Mouse (Mus musculus) neural tube, embryonic 15.5 days (tissue): ENCODE measurements at regions not wholly inside any gene's neighbourhood (a gene's known extent, or its start where the extent isn't known, plus 50 kb on each side); places are given as distances from the start of the nearest gene placed in this dataset.

Experiments
- ATAC-seq: fragments of 200-750 bp; cut with Nextera tagmentation; 2 replicates; pipeline ENCODE4 v1.8.0; 2017; ENCODE audit warnings: mild to moderate bottlenecking, moderate TSS enrichment, moderate library complexity; ENCODE audit not compliant: low FRiP score
- H3K27ac ChIP-seq: fragments of 300-500 bp; sonication (generic); replicated peaks from 2 replicates; pipeline ENCODE4 v1.5.1; 2015; ENCODE audit warnings: mild to moderate bottlenecking, inconsistent platforms
- H3K27me3 ChIP-seq: fragments of 300-500 bp; sonication (generic); replicated peaks from 2 replicates; pipeline ENCODE4 v1.6.1; 2015; ENCODE audit warnings: inconsistent platforms
- H3K36me3 ChIP-seq: fragments of 300-500 bp; sonication (generic); 2 replicates; pipeline ENCODE4 v1.6.1; 2015; ENCODE audit warnings: inconsistent platforms
- H3K4me1 ChIP-seq: fragments of 300-500 bp; sonication (generic); 2 replicates; pipeline ENCODE4 v1.6.1; 2015; ENCODE audit warnings: inconsistent platforms
- H3K4me2 ChIP-seq: fragments of 300-500 bp; sonication (generic); 2 replicates; pipeline ENCODE4 v1.6.1; 2015; ENCODE audit warnings: inconsistent platforms, mild to moderate bottlenecking, moderate library complexity
- H3K4me3 ChIP-seq: fragments of 300-500 bp; sonication (generic); replicated peaks from 2 replicates; pipeline ENCODE4 v1.5.1; 2015; ENCODE audit warnings: mild to moderate bottlenecking, inconsistent platforms
- H3K9ac ChIP-seq: fragments of 300-500 bp; sonication (generic); replicated peaks from 2 replicates; pipeline ENCODE4 v1.6.1; 2015; ENCODE audit warnings: mild to moderate bottlenecking, inconsistent platforms
- H3K9me3 ChIP-seq: fragments of 300-500 bp; sonication (generic); replicated peaks from 2 replicates; pipeline ENCODE4 v1.6.1; 2016; ENCODE audit warnings: inconsistent platforms
- WGBS: fragments of 180-500 bp; shearing (Covaris S2); methylation state at CpG from one replicate; pipeline ENCODE4 v1.1.7; 2015; ENCODE audit warnings: mixed read lengths; 5-methylcytosine and 5-hydroxymethylcytosine counted together

GRCm38 (mm10) chr11:17768837-17769466, 184.7 kb downstream of the Etaa1 start:
- WGBS, result 69% methylated on average over 4 of the region's 4 CpGs
- Histone ChIP-seq H3K4me1 (no peaks in the 10 kb centered on the region), H3K36me3 (no peaks in the 10 kb centered on the region), H3K27me3 (no peaks in the 10 kb centered on the region), H3K9me3 (no peaks in the 10 kb centered on the region), H3K9ac (no peak overlapping the region), H3K4me3 (no peak overlapping the region), H3K27ac (no peak overlapping the region), H3K4me2 (no peak overlapping the region)
- no peak for ATAC-seq

- no peak for ATAC-seq
Observed at GRCm38 (mm10) chr11:17797632-17798031, 156.0 kb downstream of the Etaa1 start.

GRCm38 (mm10) chr11:17807851-17808250, 145.8 kb downstream of the Etaa1 start:
- ATAC-seq, result no peak
- Histone ChIP-seq H3K4me1 (peaks cover 14% of the 10 kb centered on the region), H3K36me3 (no peaks in the 10 kb centered on the region), H3K4me3 (no peak overlapping the region), H3K27ac (no peak overlapping the region), H3K9ac (no peak overlapping the region), H3K9me3 (no peaks in the 10 kb centered on the region), H3K27me3 (no peaks in the 10 kb centered on the region), H3K4me2 (no peak overlapping the region)
- WGBS, result 83% methylated on average over 3 of the region's 3 CpGs

More at GRCm38 (mm10) chr11:17797632-17798031, 156.0 kb downstream of the Etaa1 start:
- H3K9ac ChIP-seq, result no peak overlapping the region
- no peaks in the 10 kb centered on the region for H3K4me1 ChIP-seq
- no peaks in the 10 kb centered on the region for H3K27me3 ChIP-seq
- no peaks in the 10 kb centered on the region for H3K36me3 ChIP-seq
- H3K4me3 ChIP-seq, result no peak overlapping the region
- no peak overlapping the region for H3K27ac ChIP-seq
- no peak overlapping the region for H3K4me2 ChIP-seq
- no peaks in the 10 kb centered on the region for H3K9me3 ChIP-seq

DNA sequence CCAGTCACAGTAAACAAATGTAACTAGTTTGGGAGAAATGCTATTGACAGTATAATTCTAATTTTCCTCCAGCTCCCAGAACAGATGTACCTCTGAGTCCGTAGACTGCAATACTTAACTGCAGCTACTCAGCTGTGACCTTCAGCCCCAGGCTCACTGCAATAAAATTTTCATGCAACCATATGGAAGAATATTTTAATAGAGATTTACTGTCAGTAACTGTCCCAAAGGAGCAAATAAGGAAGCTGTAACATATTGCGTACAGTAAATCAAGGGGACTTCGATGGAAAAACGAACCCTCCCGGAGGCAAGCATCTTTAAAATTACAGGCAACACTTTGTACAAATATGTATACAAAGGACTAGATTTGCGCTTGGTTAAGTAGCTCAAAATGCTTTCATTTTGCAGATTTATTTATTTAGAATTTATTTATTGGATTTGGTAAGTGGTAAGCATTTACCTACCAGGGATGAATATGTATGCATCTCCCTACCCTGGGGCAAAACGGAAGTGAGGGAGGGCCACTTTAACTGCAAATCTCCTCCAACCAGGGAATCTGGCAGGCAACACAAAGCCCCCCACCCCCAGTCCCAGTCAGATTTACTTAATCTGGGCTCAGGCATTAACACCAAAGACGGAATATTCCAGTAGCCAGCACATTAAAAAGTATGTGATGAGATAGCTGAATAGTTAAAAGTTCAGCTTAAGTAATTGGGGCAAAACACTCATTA, 141.7 kb downstream of the Etaa1 start:
- no peaks in the 10 kb centered on the region for H3K9me3 ChIP-seq
- peak; percentile 80 for ATAC-seq
- H3K9ac ChIP-seq, result no peak overlapping the region
- H3K27ac ChIP-seq, result no peak overlapping the region
- H3K4me1 ChIP-seq, result peaks cover 15% of the 10 kb centered on the region
- no peaks in the 10 kb centered on the region for H3K36me3 ChIP-seq
- 26% methylated on average over 8 of the region's 8 CpGs for WGBS
- no peaks in the 10 kb centered on the region for H3K27me3 ChIP-seq
- no peak overlapping the region for H3K4me3 ChIP-seq
- H3K4me2 ChIP-seq, result no peak overlapping the region

- Histone ChIP-seq H3K9ac (no peak overlapping the region), H3K27ac (no peak overlapping the region), H3K4me2 (no peak overlapping the region), H3K27me3 (no peaks in the 10 kb centered on the region), H3K4me3 (no peak overlapping the region), H3K9me3 (0 out of 2 replicates have a peak, but pooled peaks cover 3% of the 10 kb centered on the region), H3K36me3 (no peaks in the 10 kb centered on the region), H3K4me1 (no peaks in the 10 kb centered on the region)
- no peak for ATAC-seq
- WGBS, result 79% methylated on average over 2 of the region's 2 CpGs
Observed at GRCm38 (mm10) chr11:17842642-17843041, 111.0 kb downstream of the Etaa1 start.

DNA sequence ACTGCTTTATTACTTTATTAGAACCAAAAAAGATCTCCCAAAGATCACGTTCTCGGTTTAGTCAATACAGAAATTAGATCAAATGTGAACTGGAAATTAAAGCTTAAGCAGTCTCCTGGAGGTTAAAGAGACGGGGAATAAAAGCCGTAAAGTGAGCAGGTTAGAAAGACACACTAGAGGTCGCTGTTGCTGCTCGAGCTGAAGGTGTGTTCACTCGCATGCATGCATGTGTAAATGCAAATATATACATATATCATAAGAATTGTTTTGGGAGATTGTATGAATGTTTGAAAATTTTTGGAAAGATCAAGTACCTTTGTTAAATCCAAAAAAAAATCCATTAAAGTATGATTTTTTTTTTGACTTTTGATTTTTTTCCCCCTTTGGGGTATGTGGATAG, 101.3 kb downstream of the Etaa1 start:
- Histone ChIP-seq H3K9me3 (no peaks in the 10 kb centered on the region), H3K4me1 (no peaks in the 10 kb centered on the region), H3K4me2 (no peak overlapping the region), H3K27ac (no peak overlapping the region), H3K36me3 (no peaks in the 10 kb centered on the region), H3K9ac (no peak overlapping the region), H3K27me3 (no peaks in the 10 kb centered on the region), H3K4me3 (no peak overlapping the region)
- 44% methylated on average over 7 of the region's 7 CpGs for WGBS
- no peak for ATAC-seq

DNA sequence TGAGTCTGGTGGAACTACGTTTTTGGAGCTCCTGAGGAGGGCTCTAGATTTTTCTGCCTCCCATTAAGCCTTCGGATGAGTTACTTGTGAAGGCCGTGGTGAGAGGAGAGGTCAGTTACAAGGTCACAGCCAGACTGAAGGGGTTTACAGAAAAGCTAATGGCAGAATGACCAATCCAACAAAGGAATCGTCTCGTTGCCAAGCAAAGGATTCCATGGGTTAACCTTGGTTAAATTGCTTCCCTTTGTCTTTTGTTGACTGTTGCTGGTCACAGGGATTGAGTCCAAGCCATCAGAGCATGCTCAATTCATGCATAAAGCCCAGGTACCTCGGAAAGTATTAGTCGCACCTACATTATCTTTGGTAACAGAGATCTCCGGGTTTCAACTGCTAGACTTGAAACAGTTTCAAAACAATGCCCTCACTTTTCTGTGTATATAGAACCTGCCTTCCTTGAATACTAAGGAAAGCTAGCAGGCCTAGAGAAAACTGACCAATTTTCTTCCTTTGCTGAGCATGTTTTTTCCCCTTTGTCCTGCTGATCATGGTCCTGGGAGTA, 100.3 kb downstream of the Etaa1 start:
- no peak for ATAC-seq
- H3K27me3 ChIP-seq, result no peaks in the 10 kb centered on the region
- no peaks in the 10 kb centered on the region for H3K9me3 ChIP-seq
- H3K27ac ChIP-seq, result no peak overlapping the region
- H3K36me3 ChIP-seq, result no peaks in the 10 kb centered on the region
- no peaks in the 10 kb centered on the region for H3K4me1 ChIP-seq
- WGBS, result 25% methylated on average over 8 of the region's 8 CpGs
- H3K4me3 ChIP-seq, result no peak overlapping the region
- H3K9ac ChIP-seq, result no peak overlapping the region
- H3K4me2 ChIP-seq, result no peak overlapping the region

DNA sequence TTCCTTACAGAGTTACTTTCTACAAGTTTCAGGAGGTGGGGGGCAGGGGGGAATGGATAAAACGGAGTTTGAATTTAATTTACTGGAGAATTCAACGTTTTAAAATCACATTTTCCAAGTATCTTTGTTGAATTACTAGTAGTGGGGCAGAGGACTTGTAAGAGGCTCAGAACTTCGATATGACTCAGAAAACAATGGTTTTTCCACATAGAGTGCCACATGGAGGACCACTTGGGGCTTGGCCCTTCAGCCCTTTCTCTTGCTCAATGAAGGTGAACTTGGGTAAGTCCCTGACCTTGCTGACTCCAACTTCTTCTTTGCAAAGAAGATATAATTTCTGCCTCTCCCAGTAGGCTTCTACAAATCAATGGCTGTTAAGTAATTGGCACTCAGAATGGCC, 99.8 kb downstream of the Etaa1 start:
- no peaks in the 10 kb centered on the region for H3K9me3 ChIP-seq
- H3K4me3 ChIP-seq, result no peak overlapping the region
- 62% methylated on average over 3 of the region's 3 CpGs for WGBS
- no peaks in the 10 kb centered on the region for H3K4me1 ChIP-seq
- H3K4me2 ChIP-seq, result no peak overlapping the region
- H3K27me3 ChIP-seq, result no peaks in the 10 kb centered on the region
- no peak for ATAC-seq
- no peak overlapping the region for H3K27ac ChIP-seq
- no peak overlapping the region for H3K9ac ChIP-seq
- H3K36me3 ChIP-seq, result no peaks in the 10 kb centered on the region

- no peak overlapping the region for H3K9ac ChIP-seq
- no peaks in the 10 kb centered on the region for H3K9me3 ChIP-seq
- 39% methylated on average over 9 of the region's 9 CpGs for WGBS
- H3K4me3 ChIP-seq, result no peak overlapping the region
- H3K36me3 ChIP-seq, result no peaks in the 10 kb centered on the region
- no peak overlapping the region for H3K27ac ChIP-seq
- no peaks in the 10 kb centered on the region for H3K4me1 ChIP-seq
- H3K27me3 ChIP-seq, result no peaks in the 10 kb centered on the region
- ATAC-seq, result peak; percentile 45; the same call in 1 of the 2 replicates
- H3K4me2 ChIP-seq, result no peak overlapping the region
Observed at GRCm38 (mm10) chr11:17859364-17860131, 94.1 kb downstream of the Etaa1 start.

GRCm38 (mm10) chr11:17864833-17865397, 88.8 kb downstream of the Etaa1 start:
- Histone ChIP-seq H3K27me3 (no peaks in the 10 kb centered on the region), H3K4me3 (no peak overlapping the region), H3K36me3 (no peaks in the 10 kb centered on the region), H3K9ac (no peak overlapping the region), H3K27ac (no peak overlapping the region), H3K4me2 (no peak overlapping the region), H3K9me3 (no peaks in the 10 kb centered on the region), H3K4me1 (0 out of 2 replicates have a peak, but pooled peaks cover 5% of the 10 kb centered on the region)
- ATAC-seq, result no peak
- 29% methylated on average over 4 of the region's 4 CpGs for WGBS

- Histone ChIP-seq H3K9ac (no peak overlapping the region), H3K9me3 (no peaks in the 10 kb centered on the region), H3K4me2 (no peak overlapping the region), H3K4me1 (no peaks in the 10 kb centered on the region), H3K4me3 (no peak overlapping the region), H3K27ac (no peak overlapping the region), H3K27me3 (no peaks in the 10 kb centered on the region), H3K36me3 (no peaks in the 10 kb centered on the region)
- ATAC-seq, result no peak
- 82% methylated on average over 2 of the region's 2 CpGs for WGBS
Observed at GRCm38 (mm10) chr11:17870690-17871089, 83.0 kb downstream of the Etaa1 start.
